Mouse (Mus musculus) MEL (cell line): ENCODE data around the gene Ddx27.

Source experiments
- CTCF ChIP-seq, 3 experiments: IDR thresholded peaks in 2 of 3; conservative IDR thresholded peaks in 1 of 3; 2 replicates each; pipeline ENCODE4 v1.5.1; 2011 to 2012; ENCODE audit warnings: low read length in 3 of 3, low read depth in 2 of 3, mild to moderate bottlenecking in 2 of 3, improper control_type of control experiment in 1 of 3, inconsistent platforms in 1 of 3, mixed read lengths in 1 of 3, moderate library complexity in 1 of 3; ENCODE audit not compliant: control insufficient read depth in 1 of 3, insufficient read depth in 1 of 3, poor library complexity in 1 of 3, severe bottlenecking in 1 of 3
- MAZ ChIP-seq: IDR thresholded peaks from 2 replicates; pipeline ENCODE4 v1.6.1; 2012; ENCODE audit warnings: low read depth, mild to moderate bottlenecking, inconsistent platforms, low read length, improper control_type of control experiment
- POLR2AphosphoS2 ChIP-seq: IDR thresholded peaks from 2 replicates; pipeline ENCODE4 v1.6.1; 2011; ENCODE audit warnings: low read length, improper control_type of control experiment
- TAL1 ChIP-seq: IDR thresholded peaks from 2 replicates; pipeline ENCODE4 v1.6.1; 2012; ENCODE audit warnings: mild to moderate bottlenecking, inconsistent platforms, low read length, moderate library complexity, mixed read lengths

- no peak for TF ChIP-seq MAZ
- TF ChIP-seq CTCF (IDR thresholded peaks at IDR 0.05 in 2 of 3, conservative IDR thresholded peaks at IDR 0.05 in 1 of 3; ENCODE audit: control insufficient read depth in 1 of 3, insufficient read depth in 1 of 3, low read depth in 2 of 3, low read length in 3 of 3, poor library complexity in 1 of 3, severe bottlenecking in 1 of 3): no peak
- TF ChIP-seq TAL1: no peak
- TF ChIP-seq POLR2AphosphoS2: no peak
Observed at GRCm38 (mm10) chr2:167056942-167057323, 41.9 kb downstream of the Ddx27 start.
